Mouse (Mus musculus): ENCODE results near the gene Jmjd6.

DNA sequence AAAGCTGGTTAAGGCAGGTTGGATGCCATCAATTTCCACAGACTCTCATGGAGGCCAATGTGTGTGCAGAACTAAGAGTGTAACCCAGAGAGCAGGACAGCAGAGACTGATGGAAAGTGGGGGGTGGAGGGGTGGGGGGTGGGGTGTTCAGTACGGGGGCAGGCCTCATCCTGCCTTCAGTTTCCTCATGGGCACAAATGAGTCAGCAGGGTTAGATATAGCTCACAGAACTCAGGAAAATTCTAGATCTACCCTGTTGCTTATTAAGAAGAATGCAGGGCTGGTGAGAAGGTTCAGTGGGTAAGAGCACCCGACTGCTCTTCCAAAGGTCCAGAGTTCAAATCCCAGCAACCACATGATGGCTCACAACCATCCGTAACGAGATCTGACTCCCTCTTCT, 26.4 kb upstream of the Jmjd6 start:
- TF ChIP-seq EP300 (IDR thresholded peaks at IDR 0.05) (no peak), CTCF (IDR thresholded peaks at IDR 0.05) (no peak)
